Mouse (Mus musculus) retina, postnatal 1 day (tissue): ENCODE measurements at regions not wholly inside any gene's neighbourhood (a gene's known extent, or its start where the extent isn't known, plus 50 kb on each side); places are given as distances from the start of the nearest gene placed in this dataset.

ENCODE experiments used
- DNase-seq: peaks from one replicate; pipeline ENCODE4 v3.0.0-alpha.2; 2012

DNA sequence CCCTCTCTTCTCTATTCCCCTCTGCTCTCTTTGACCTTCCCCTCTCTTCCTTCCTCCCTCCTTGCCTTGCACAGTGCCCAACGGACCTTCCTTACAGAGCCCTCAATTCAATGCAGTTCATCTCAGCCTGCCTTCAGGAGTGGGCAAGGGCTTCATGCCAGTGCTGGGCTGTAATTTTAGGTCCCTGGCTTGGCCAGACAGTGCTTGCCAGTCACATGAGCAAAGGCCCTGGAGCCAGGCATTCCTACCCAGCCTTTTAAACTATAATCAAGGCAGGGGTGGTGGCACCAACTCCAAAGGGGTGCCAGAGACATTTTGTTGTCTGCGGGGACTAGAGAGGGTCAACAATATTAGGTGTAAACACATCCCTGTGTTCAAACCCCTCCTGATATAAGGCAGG lies 150.9 kb downstream of the Efnb1 start:
- DNase-seq, result no peak

DNA sequence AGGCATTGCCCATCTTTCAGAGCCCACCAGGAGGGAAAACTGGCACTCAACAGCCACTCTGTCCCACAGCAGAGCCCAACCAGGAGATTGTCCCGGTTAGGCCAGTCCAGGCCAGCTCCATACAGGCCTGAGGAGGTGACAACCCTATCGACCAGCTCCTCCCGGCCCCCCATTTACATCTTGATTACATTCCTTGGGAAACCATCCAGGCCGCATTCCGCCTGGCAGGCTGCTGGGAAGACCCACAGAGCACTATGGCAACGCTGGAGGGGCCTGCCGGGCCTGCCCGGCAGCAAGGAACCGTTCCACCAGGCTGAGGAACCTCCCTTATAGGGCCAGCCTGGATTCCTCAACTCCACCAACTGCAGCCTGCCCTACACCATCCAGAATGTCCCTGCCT lies 149.7 kb downstream of the Efnb1 start:
- peak; percentile 78 for DNase-seq

DNA sequence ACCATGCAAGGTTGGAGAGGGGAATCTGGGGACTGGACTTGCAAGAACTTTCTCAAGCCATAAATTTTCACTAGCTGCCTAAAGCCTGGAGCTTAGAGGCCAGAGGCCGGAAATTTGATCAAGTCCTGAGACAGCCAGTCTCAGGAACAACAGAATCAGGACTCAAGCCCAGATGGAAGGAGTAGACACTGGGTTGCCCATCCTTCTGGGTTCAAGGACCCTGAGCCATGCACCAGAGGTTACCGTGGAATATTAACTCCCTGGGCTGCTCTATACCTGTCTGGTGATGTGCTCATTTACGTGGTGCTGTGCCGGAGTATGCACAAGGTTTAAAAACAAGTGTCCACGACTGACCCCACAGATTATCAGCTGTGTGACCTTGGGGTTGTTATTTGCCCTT lies 145.1 kb downstream of the Efnb1 start:
- no peak for DNase-seq

DNA sequence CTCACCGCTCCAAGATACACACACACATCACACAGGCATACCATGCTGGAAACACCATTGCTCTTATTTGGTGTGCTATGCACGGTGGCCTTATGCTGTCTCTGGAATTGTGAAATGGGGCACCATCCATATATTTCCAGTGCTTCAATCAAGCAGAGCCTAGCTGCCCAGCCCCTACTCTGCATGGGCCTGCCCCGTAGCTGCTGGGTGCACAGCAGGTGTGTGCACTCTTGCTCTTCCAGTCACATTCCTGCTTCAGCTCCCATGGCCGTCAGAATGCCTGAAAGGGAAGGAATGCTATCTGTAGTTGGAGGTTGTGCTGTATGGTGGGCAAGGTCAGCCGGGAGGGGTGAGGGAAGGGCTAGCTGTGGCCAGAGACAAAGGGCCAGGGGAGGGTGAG lies 144.6 kb downstream of the Efnb1 start:
- no peak for DNase-seq

DNA sequence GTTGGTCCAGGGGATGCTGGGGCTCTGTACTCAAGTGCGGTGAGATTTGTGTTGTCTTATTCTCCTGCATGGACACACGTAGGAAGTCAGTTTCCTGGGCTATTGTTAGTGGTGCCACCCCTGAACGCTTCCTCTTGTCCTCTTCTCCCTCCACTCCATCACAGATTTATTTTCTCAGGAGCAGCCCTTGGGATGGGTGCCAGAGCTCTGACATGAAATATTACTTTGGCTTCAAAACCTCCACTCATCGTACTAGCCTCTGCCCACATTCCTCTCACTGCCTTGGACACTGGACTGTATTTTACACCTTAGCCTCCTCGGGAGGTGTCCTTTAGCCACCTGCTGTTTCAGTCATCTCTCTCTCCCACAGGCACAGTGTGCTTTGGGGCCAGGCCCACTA lies 139.6 kb downstream of the Efnb1 start:
- no peak for DNase-seq

DNA sequence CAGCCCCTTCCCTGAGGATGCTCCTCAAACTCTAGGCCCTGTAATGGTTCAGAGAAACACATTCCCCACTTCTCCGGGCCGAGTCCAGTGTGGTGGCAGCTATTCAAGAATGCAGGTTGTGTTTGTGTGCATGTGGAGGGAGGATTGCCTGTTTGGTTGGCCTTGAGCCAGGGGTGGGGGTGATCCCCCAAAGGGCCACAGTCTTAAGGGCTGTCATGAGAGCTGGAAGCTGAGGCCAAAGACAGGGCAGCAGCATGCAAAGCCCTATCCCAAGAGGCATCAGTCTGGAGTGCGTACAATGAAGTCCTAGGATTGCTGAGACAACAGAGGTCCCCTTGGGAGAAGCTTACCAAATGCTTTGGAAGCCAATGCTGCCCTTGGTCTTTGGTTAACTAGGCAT lies 136.0 kb downstream of the Efnb1 start:
- DNase-seq, result no peak

DNA sequence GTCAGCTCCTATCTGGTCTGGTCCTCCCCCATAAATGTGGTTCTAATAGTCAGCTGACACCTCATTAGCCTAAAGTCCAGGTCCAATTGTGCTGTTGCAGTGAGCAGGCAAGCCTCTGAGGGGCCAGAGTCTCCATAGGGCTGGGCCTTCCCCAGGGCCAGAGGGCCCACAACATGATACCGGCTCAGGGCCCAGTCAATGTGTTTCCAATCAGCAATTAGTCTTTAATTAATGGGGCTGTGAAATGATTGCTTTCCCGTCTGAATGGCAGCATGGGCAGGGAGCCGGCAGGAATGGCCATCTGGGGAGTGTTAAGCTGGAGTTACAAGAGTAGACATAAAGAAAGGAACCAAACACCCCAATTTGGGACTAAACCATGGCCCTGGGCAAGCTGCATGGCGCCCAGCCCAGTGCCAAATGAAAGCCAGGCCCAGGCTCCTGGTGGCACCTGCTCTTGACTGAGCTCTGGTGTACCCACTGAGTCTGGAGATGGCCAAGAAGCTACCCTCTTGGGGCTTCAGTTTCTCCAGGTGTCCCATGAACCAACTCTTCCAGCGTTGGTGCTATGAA lies 113.2 kb downstream of the Efnb1 start:
- no peak for DNase-seq

DNA sequence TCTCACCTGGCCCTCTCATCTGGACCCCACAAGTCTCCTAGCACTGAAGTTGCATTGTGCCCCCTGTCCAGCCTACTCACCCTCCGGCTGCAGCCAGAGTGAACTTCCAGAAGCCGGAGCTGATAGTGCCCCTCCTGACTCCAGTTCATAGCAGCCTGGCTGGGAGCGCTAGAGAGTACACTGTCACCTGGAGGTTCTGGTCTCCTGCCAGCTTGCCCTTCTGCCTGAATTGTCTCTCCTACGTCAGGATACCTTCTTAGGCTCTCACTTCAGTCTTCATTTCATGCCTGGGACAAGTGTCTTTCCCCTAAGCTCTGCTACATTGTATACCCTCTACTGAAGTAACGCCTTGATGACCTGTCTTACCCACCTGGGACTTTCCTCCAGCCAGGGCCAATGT lies 112.3 kb downstream of the Efnb1 start:
- no peak for DNase-seq

DNA sequence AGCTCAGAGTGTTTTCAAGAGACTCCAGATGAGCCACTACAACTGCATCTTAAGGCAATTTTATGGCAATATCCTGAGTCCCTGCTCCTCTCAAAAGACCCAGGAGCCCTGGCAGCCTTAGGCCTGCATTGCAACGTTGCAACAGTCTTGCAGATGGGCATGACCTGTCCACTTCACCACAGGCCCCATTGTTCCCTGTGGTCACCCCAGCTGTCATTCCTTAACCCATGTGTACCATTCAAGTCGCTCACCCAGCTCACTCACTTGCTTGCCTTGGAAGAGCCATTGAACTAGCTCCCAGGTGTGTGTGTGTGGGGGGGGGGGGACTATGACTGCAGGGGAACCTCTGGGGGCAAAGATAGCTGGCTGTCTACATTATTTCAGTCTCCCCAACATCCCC lies 110.8 kb downstream of the Efnb1 start:
- DNase-seq, result no peak

DNA sequence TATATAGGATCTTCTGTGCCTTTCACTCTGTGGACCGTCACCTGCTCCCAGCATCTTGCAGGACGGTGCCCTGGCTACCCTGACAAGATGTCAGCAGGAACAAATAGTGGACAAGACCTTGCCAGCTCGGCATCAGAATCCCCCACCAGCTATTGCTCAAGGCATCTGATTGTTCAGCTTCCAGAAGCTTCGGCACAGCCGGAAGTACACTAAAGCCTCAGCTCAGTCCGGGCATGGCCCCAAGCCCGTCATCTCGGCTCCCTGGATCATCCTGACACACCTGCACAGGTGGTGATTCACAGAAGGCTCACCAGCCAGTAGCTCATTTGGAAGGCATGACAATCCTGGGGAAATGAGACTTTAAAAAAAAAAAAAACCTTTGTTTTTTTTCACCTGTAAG lies 110.1 kb downstream of the Efnb1 start:
- DNase-seq, result no peak

DNA sequence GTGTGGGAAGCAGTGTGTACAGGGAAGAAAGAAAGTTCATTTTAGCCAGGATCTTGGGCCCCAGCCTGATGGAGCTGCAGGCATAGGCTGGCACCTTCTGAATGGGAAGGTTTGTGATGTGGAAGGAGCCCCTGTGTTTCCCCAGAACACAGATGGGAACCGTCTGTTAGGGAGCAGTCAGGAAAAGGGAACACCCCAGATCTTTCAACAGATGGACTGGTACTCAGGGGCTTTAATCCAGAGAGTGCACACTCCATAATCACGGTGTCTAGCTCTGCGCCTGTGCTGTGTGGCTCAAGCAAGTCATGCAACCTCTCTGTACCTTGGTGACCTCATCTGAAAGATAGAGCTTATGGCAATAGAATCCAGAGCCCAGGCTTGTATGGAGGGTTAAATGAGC lies 109.6 kb downstream of the Efnb1 start:
- no peak for DNase-seq

DNA sequence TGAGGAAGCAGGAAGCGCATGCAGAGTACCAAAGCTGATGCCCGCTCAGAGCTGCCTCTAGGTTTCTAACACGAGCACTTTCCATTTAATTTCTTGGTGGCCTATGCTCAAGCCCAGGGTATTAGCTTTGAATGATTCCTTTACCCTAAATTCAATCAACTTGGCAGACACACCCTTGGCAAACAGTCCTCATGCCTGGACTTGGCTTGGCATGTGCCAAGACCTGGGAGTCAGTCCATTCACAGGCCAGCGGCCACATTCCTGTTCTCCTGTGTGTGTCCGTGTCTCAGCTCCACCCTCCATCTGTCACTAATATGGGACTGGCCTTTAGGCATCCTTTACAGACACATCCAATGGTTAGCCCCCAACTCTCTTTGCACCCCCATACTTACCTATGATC lies 107.3 kb downstream of the Efnb1 start:
- no peak for DNase-seq

DNA sequence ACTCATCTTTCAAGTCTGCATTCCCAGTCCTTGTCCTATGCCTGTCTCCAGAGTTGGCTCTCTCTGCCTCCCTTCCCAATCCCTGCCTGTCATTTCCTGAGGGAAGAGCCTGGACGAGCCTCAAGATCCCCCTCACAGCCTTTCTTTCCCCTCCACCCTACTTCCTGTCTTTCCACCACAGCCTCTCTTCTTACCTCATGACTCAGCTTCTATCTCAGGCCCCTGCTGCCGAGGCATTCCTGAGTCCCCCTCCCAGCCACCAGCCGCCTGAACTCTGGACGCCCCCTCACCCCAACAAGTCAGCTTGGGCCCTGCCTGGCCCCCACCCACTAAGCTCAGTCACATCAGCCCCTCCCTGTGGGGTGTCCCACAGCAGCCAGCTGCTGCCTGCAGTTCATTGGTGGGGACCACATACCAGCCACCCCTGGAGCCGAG lies 105.8 kb downstream of the Efnb1 start:
- no peak for DNase-seq

DNA sequence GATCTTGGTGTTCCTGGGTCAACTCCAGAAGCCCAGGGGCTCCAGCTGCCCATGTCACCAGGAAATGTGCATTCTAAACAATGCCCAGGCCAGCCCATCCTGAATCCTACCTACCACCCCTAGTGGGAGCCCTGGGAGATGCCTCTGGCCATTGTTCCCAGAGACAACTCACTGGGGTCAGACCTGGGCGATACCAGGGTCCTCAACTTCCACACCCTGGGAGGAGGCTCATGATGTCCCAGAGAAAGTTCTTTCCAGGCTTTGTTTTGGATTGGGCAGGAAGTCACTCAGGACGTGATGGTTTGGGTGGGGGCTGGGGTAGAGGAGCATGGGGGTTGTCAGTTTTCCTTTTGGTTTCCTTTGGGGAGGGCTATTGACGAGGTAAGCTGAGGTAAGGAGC lies 97.1 kb downstream of the Efnb1 start:
- no peak for DNase-seq

DNA sequence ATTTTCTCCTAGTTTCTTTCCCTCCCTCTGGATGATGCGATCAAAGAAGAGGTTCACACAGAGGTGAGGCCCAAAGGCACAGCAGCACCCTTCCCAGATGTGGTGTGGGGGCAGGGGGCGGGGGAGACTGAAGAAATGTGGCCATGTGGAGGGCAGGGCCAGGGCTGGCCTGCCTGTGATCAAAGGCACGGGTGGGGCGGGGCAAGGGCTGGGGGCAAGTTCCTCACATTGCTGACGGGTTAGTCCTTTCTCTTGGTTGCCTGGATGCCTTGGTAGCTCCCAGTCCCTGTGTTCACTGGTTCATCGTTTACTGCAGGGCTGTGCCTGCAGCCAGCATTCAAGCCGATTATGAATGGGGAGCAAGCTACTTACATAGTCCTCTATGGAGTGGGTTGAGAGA lies 96.4 kb downstream of the Efnb1 start:
- no peak for DNase-seq

DNA sequence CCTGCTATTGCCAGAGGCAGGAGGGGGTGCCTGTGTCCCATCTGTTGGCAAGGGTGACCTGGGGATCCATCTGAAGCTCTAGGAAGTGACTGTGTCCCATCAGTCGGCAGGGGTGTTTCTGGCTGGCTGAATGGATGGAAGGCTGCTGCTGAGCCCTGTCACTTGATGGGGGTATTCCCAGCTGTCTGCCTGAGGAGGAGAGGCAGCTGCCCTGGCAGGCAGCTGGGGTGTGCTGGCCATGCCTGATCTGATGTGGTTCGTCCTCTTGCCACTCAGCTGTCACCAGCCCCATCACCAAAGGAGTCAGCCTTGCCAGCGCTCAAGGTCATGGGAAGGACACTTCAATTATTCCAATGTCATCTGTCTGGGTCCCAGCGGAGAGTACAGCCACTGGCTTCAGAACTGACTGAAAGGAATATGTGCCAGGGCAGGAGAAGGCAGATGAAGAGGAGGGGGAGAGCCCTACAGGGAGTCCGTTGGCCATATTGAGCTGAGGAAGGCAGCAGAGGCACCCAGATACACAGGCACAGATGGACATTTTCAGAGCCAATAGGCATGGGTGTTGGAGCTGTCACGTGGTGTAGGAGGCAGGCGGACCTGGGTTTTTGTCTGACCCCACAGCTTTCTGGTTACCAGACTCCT lies 89.3 kb downstream of the Efnb1 start:
- peak; percentile 48 for DNase-seq

DNA sequence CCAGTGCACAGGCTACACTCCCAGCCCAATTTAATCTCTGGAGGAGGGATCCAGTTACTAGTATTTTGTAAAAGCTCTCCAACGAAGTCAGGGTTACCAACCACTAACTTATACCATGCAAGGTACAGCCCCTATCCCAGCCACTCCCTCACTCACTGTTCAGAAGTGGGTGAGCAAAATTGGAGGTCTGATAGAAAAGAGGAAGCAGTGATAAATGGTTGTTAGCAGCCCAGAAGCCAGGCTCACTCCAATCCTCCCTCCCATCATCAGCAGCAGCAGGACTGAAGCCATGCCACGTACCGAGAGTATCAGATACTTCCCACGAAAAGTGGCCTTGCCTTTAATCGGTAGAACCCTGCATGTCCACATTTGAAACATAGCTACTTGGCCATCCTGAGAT lies 86.1 kb downstream of the Efnb1 start:
- no peak for DNase-seq

DNA sequence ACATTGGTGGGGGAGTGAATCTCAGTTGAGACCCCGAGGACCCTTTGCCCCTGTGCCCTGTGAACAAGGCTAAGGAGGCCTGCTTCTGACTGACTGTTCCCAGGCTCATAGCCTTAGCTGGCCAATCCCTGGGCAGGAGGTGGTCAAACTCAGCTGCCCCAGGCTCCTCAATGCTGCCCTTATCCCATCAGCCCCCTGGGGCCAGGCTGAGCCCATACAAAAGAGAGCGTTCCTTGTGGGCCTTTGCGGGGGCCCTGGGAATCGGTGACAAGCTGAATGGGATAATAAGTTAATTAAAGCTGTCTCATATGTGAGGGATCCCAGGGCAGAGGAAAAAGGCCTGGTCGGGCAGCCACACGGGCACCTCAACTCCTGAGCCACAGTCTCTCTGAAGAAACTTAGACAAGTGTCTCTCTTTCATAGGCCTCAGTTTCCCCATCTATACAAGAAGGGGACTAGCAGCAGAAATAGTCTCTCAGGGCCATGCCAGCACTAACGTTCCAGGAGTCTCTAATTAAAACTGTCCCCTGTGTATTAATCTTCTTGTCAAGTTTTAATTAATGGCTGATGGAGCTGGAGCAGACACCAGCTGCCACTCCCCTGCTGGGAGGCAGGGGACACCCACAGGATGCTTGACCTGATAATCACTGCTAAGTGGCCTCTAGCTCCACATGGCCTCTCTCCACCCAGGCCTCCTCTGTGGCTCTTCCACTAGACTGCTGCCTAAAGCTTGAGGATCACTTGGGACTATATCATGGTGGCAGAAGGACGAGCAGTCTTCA lies 84.9 kb downstream of the Efnb1 start:
- peak; percentile 85 for DNase-seq

DNA sequence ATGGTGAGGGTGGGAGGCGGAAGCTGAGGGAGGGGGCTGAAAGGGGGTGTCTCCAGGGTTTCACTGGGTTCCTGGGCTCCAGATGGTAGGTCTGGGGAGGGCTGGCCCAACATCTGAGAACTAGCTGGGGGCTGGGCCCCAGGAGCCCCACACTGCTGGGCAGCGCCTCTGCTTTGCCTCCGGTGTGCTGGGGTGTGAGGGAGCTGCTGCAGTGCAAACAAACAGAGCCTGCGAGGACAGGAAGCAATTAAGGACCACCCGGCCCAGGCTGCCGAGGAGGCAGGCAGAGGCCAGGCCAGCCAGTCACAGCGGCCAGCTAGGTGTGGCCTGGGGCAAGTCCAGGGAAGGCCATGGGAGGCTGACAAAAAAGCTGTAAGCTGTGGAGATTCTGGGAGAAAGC lies 82.3 kb downstream of the Efnb1 start:
- peak; percentile 42 for DNase-seq

DNA sequence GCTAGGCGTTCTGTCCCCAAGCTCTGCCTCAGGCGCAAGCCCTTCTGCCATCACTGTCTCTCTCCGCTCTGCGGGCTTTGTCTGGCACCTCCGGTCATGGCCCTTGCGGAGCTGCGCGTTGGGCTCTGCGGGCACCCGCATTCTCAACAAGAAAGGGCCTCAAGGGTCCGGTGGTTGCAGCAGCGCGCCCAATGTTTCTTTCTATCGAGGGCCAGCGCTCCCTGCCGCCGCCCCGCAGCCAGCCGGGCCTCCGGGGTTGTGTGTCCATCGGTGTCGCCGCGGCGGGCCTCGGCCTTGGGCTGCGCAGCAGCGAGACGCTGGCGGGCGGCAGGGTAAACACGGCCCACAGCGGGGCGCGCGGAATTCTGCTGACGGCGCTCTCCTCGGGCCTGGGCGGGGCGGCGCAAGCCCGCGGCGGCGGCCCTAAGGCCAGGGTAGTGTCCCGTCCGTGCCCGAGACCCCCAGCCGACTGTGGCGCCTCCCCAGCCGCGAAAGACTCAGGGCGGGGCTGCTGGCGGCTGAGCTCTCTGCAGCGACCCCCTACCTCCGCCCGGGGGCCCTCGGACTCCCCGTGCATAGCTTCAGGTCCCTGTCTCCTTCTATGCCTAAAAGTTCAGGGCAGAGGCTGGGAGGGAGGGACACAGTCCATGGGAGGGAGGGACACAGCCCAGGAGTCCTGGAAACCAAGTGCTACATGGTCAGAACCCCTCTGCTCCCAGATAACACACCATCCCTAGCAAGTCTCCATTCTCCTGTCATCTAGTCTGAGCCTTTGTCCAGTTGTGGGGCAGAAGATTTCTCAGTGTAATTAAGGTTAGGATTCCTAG lies 80.9 kb downstream of the Efnb1 start:
- DNase-seq, result peak; percentile 56

DNA sequence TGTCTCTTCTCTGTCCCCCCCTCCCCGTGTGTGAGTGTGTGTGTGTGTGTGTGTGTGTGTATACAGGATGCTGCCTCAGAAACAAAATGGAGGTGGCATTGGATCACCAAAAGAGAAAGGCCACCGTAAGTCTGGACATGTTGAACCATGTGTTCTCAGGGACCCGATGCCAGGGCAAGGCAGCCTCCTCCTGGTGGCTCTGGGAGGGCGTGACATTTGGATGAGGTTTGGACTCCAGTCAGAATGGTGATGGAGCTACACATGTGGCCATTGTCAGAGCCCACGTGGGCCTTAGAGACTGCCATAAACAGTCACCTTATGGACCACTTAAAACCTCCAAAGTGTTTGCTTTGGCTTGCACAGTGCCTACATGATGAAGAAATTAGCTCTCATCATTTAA lies 80.0 kb downstream of the Efnb1 start:
- DNase-seq, result no peak

DNA sequence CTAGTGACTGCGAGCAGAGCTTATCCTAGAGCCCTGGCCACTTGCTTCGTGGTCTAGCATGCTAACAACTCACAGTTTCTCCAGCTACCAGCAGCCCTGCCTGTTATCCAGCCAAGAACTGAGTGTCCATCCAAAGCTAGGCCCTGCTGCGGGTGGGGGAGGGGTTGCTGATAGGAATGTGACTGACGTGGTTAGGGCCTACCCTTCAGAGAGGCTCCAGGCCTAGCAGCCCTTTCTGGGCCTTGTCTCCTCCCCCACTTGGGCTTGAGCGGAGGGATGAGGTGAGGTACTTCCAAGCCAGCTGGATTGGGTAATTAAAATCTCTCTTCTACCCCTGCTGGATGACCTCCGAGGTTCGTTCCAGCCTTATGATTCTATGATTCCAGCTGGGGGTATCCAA lies 79.2 kb downstream of the Efnb1 start:
- no peak for DNase-seq

DNA sequence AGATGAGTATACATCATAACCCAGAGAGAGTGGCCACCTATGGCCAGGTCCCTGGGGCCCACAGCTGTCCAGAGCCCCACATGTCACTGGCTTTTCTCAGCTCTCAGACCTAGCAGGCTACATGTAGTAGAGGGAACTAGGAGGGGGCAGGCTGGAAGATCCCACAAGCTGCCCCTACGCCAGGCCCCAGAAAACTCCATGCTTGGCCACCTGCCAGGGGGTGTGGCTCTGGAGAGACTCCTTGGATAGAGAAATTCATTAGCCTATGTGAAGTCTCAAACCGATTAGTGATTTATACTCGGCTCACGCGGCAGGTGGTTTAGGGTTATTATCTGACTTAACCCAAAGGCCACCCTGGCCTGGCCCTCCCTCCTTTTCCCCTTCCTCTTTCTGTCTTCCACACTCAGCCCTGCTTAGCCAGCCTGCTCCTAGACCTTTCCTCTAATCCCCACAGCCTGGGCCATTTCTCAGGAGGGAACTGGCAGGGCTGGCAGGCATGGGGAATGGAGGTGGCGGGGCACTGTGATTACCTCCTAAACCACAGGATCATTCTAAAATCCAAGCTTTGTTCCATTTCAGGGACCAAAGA lies 77.7 kb downstream of the Efnb1 start:
- peak; percentile 86 for DNase-seq
